Mouse (Mus musculus): ENCODE results near the gene Faf1. TPM values are rescaled to one million over a fixed set of nuclear protein-coding genes. Genes with fewer than 3 reads are reported as not detected.

Faf1 gene
- polyA plus RNA-seq, 1 experiment from 2014 or later = 23.0 TPM

DNA sequence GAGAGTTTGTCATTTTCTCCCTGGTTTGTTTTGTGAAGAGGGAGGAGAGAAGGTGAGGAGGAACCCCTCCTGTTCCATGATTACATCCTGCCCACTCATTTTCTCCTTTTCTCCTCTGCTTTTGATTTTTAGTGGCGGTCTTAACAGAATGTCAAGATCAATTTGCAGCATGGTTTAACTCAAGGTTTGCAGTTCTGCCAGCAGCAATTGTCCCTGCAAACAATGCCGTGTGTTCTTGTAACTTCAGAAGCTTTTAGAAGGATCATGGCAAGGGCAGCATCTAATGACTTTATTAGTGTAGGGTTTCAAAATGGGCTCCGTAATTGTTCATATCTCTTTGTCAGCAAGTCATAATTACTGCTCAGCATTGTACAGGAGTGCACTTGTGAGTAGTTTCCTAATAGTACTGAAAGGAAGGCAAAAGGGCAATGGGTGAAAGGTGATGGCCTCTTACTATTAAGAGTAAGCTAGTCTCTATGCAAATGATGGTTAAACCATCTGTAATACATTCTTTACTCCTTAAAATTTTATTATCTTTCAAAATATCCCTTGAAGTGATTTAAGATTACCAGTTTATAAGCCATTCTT lies 192.6 kb downstream of the Faf1 start:
- no peak for ATAC-seq (ENCODE audit: insufficient number of reproducible peaks, low FRiP score, low TSS enrichment, low read depth)
- H3K36me3 ChIP-seq = 0 out of 2 replicates have a peak, but pooled peaks cover 3% of the 10 kb centered on the region
- no peaks in the 10 kb centered on the region for H3K27me3 ChIP-seq
- H3K4me1 ChIP-seq = no peaks in the 10 kb centered on the region
- H3K9me3 ChIP-seq = no peaks in the 10 kb centered on the region
- 43% methylated on average over 3 of the region's 3 CpGs for WGBS
- H3K27ac ChIP-seq = no peak overlapping the region
- H3K4me2 ChIP-seq = no peak overlapping the region
- no peak overlapping the region for H3K9ac ChIP-seq
- H3K4me3 ChIP-seq = no peak overlapping the region

- Histone ChIP-seq H3K4me2 (no peak overlapping the region), H3K4me1 (no peaks in the 10 kb centered on the region), H3K27me3 (no peaks in the 10 kb centered on the region), H3K36me3 (no peaks in the 10 kb centered on the region; the same call in 1 of the 2 replicates), H3K27ac (no peak overlapping the region), H3K9ac (no peak overlapping the region), H3K4me3 (no peak overlapping the region), H3K9me3 (no peaks in the 10 kb centered on the region)
- ATAC-seq (ENCODE audit: insufficient number of reproducible peaks, low FRiP score, low TSS enrichment, low read depth) = no peak
- 50% methylated on average over 4 of the region's 4 CpGs for WGBS
Measured at GRCm38 (mm10) chr4:109884333-109884732, 207.9 kb downstream of the Faf1 start.

DNA sequence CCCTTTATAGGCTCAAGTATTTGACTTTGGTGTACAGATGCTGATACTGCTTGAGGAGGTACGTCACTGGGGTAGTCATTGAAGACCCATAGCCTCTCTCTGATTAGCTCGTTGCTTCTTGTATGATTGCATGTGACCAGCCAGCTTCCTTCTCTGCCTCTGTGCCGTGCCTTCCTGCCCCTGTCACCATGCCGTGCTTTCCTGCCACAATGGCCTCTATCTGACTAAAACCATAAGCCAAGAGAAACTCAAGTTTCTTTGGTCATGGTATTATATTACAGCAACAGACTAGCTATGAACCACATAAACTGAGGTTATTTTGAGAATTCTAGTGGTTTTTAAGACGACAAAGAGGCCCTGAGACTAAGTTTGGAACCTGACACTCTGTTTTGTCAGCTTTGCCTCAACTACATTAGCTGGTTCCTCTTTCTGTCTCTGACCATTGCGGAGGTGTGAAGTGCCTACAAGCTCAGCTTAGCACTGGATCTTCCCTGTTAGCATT lies 211.5 kb downstream of the Faf1 start:
- H3K9me3 ChIP-seq = no peaks in the 10 kb centered on the region
- no peak overlapping the region for H3K27ac ChIP-seq
- no peak overlapping the region for H3K4me3 ChIP-seq
- no peak overlapping the region for H3K4me2 ChIP-seq
- no peaks in the 10 kb centered on the region for H3K27me3 ChIP-seq
- H3K36me3 ChIP-seq = peaks cover 13% of the 10 kb centered on the region
- WGBS = 83% methylated on average over 6 of the region's 6 CpGs
- ATAC-seq (ENCODE audit: insufficient number of reproducible peaks, low FRiP score, low TSS enrichment, low read depth) = no peak
- no peaks in the 10 kb centered on the region for H3K4me1 ChIP-seq
- no peak overlapping the region for H3K9ac ChIP-seq

GRCm38 (mm10) chr4:109897810-109898566 lies 221.6 kb downstream of the Faf1 start:
- Histone ChIP-seq H3K4me3 (no peak overlapping the region), H3K9me3 (no peaks in the 10 kb centered on the region), H3K4me1 (no peaks in the 10 kb centered on the region), H3K27ac (no peak overlapping the region), H3K36me3 (no peaks in the 10 kb centered on the region), H3K4me2 (no peak overlapping the region), H3K9ac (no peak overlapping the region), H3K27me3 (no peaks in the 10 kb centered on the region)
- ATAC-seq (ENCODE audit: insufficient number of reproducible peaks, low FRiP score, low TSS enrichment, low read depth) = no peak
- WGBS = 88% methylated on average over 6 of the region's 6 CpGs

GRCm38 (mm10) chr4:109901076-109901475 lies 224.7 kb downstream of the Faf1 start:
- H3K4me2 ChIP-seq = no peak overlapping the region
- H3K9ac ChIP-seq = no peak overlapping the region
- H3K9me3 ChIP-seq = no peaks in the 10 kb centered on the region
- no peak overlapping the region for H3K4me3 ChIP-seq
- WGBS = 73% methylated on average over 2 of the region's 2 CpGs
- H3K36me3 ChIP-seq = no peaks in the 10 kb centered on the region
- H3K27ac ChIP-seq = no peak overlapping the region
- no peaks in the 10 kb centered on the region for H3K27me3 ChIP-seq
- H3K4me1 ChIP-seq = no peaks in the 10 kb centered on the region
- ATAC-seq (ENCODE audit: insufficient number of reproducible peaks, low FRiP score, low TSS enrichment, low read depth) = no peak

- H3K36me3 ChIP-seq = no peaks in the 10 kb centered on the region
- ATAC-seq (ENCODE audit: insufficient number of reproducible peaks, low FRiP score, low TSS enrichment, low read depth) = no peak
- H3K27ac ChIP-seq = no peak overlapping the region
- no peaks in the 10 kb centered on the region for H3K27me3 ChIP-seq
- no peak overlapping the region for H3K4me3 ChIP-seq
- H3K4me1 ChIP-seq = no peaks in the 10 kb centered on the region
- H3K9ac ChIP-seq = no peak overlapping the region
- no peaks in the 10 kb centered on the region for H3K9me3 ChIP-seq
- 90% methylated on average over 3 of the region's 3 CpGs for WGBS
- no peak overlapping the region for H3K4me2 ChIP-seq
Measured at GRCm38 (mm10) chr4:109904487-109904886, 228.1 kb downstream of the Faf1 start.

DNA sequence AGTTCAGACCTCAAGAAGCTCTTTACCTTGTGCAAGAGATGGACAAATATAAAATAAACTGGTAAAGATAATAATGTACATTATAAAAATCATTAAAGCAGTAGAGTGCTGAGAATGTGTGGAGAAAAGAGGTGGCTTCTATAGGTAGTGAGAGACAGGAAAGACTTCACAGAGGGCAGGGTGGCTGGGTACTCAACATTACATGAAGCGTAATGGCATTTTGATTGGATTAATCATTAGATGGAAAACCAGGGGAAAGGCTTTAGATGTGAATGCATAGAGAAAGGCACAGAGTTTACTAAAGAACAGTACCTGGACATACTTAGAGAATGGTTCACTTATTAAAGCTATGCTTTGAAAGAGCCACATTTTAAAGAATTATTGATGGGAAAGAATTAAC lies 252.7 kb downstream of the Faf1 start:
- H3K4me1 ChIP-seq = no peaks in the 10 kb centered on the region
- H3K9me3 ChIP-seq = no peaks in the 10 kb centered on the region
- no peak overlapping the region for H3K9ac ChIP-seq
- H3K27me3 ChIP-seq = no peaks in the 10 kb centered on the region
- H3K36me3 ChIP-seq = no peaks in the 10 kb centered on the region
- no peak overlapping the region for H3K27ac ChIP-seq
- no peak overlapping the region for H3K4me2 ChIP-seq
- WGBS = 83% methylated on average over 1 of the region's 1 CpGs
- no peak overlapping the region for H3K4me3 ChIP-seq
- no peak for ATAC-seq (ENCODE audit: insufficient number of reproducible peaks, low FRiP score, low TSS enrichment, low read depth)

- Histone ChIP-seq H3K9ac (no peak overlapping the region), H3K27ac (no peak overlapping the region), H3K36me3 (no peaks in the 10 kb centered on the region), H3K4me1 (no peaks in the 10 kb centered on the region), H3K4me3 (no peak overlapping the region), H3K4me2 (no peak overlapping the region), H3K9me3 (no peaks in the 10 kb centered on the region), H3K27me3 (no peaks in the 10 kb centered on the region)
- ATAC-seq (ENCODE audit: insufficient number of reproducible peaks, low FRiP score, low TSS enrichment, low read depth) = no peak
- 100% methylated on average over 1 of the region's 1 CpGs for WGBS
Measured at GRCm38 (mm10) chr4:109930445-109930844, 254.1 kb downstream of the Faf1 start.

- Histone ChIP-seq H3K4me1 (no peaks in the 10 kb centered on the region), H3K27ac (no peak overlapping the region), H3K4me2 (no peak overlapping the region), H3K4me3 (no peak overlapping the region), H3K9me3 (no peaks in the 10 kb centered on the region), H3K36me3 (no peaks in the 10 kb centered on the region), H3K27me3 (no peaks in the 10 kb centered on the region), H3K9ac (no peak overlapping the region)
- WGBS = 89% methylated on average over 1 of the region's 1 CpGs
- ATAC-seq (ENCODE audit: insufficient number of reproducible peaks, low FRiP score, low TSS enrichment, low read depth) = no peak
Measured at GRCm38 (mm10) chr4:109930935-109931334, 254.5 kb downstream of the Faf1 start.

- ATAC-seq (ENCODE audit: insufficient number of reproducible peaks, low FRiP score, low TSS enrichment, low read depth) = no peak
- no peak overlapping the region for H3K27ac ChIP-seq
- H3K9me3 ChIP-seq = no peaks in the 10 kb centered on the region
- H3K4me1 ChIP-seq = no peaks in the 10 kb centered on the region
- no peak overlapping the region for H3K4me3 ChIP-seq
- no peak overlapping the region for H3K4me2 ChIP-seq
- H3K36me3 ChIP-seq = no peaks in the 10 kb centered on the region
- H3K9ac ChIP-seq = no peak overlapping the region
- H3K27me3 ChIP-seq = no peaks in the 10 kb centered on the region
- 91% methylated on average over 3 of the region's 3 CpGs for WGBS
Measured at GRCm38 (mm10) chr4:109936557-109936956, 260.2 kb downstream of the Faf1 start.

- no peak overlapping the region for H3K27ac ChIP-seq
- H3K4me3 ChIP-seq = no peak overlapping the region
- H3K27me3 ChIP-seq = no peaks in the 10 kb centered on the region
- no peak overlapping the region for H3K4me2 ChIP-seq
- H3K9ac ChIP-seq = no peak overlapping the region
- ATAC-seq (ENCODE audit: insufficient number of reproducible peaks, low FRiP score, low TSS enrichment, low read depth) = no peak
- no peaks in the 10 kb centered on the region for H3K9me3 ChIP-seq
- no peaks in the 10 kb centered on the region for H3K36me3 ChIP-seq
- no peaks in the 10 kb centered on the region for H3K4me1 ChIP-seq
Measured at GRCm38 (mm10) chr4:109939291-109939690, 262.9 kb downstream of the Faf1 start.

- no peak for ATAC-seq (ENCODE audit: insufficient number of reproducible peaks, low FRiP score, low TSS enrichment, low read depth)
- Histone ChIP-seq H3K4me1 (no peaks in the 10 kb centered on the region), H3K27me3 (no peaks in the 10 kb centered on the region), H3K4me3 (no peak overlapping the region), H3K9ac (no peak overlapping the region), H3K36me3 (peaks cover 4% of the 10 kb centered on the region; the same call in 1 of the 2 replicates), H3K9me3 (no peaks in the 10 kb centered on the region), H3K4me2 (no peak overlapping the region), H3K27ac (no peak overlapping the region)
- 93% methylated on average over 1 of the region's 1 CpGs for WGBS
Measured at GRCm38 (mm10) chr4:109945554-109945953, 269.2 kb downstream of the Faf1 start.
